Mouse (Mus musculus): Measurements from ENCODE around the gene Npas3. TPM values are rescaled to one million over a fixed set of nuclear protein-coding genes. Genes with fewer than 3 reads are reported as not detected.

Gene Npas3
- polyA plus RNA-seq, 1 experiment from 2014 or later, result 0.08 TPM

DNA sequence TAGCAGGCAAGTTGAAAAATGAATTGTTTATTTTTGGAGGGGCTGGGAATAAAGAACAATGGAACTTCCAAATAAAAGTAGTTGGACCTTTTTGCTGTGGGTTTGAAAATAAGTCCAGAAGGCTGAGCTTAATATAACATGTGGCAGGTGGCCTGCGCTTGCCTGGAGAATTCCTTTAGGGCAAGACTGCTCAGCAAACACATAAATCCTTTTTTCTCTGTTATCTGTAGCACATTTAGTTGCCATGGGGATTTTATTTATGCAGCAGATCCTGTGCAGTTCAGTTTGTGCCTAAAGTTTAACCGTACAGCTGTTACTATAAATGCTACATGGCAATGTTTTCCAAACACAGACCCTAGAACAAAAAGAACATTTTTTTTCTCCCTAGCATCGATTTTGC, 159.3 kb downstream of the Npas3 start:
- Histone ChIP-seq H3K27me3 (ENCODE audit: insufficient read depth, low read length) (no peaks in the 10 kb centered on the region), H3K9me3 (ENCODE audit: low read length) (no peaks in the 10 kb centered on the region), H3K9ac (replicated peaks) (no peak overlapping the region), H3K4me2 (ENCODE audit: low read depth, low read length) (no peak overlapping the region), H3K36me3 (replicated peaks; ENCODE audit: insufficient read depth, low read length) (no peaks in the 10 kb centered on the region), H3K4me3 (ENCODE audit: low read depth, low read length) (no peak overlapping the region), H3K4me1 (ENCODE audit: insufficient read depth) (no peaks in the 10 kb centered on the region), H3K27ac (ENCODE audit: low read depth) (no peak overlapping the region)
- no peak for ATAC-seq
- no peak for DNase-seq
- 65% methylated on average over 3 of the region's 3 CpGs for WGBS (ENCODE audit: insufficient replicate concordance)
- TF ChIP-seq CTCF (IDR thresholded peaks at IDR 0.05; ENCODE audit: low read depth) (no peak), EP300 (IDR thresholded peaks at IDR 0.05; ENCODE audit: low read depth) (no peak)

DNA sequence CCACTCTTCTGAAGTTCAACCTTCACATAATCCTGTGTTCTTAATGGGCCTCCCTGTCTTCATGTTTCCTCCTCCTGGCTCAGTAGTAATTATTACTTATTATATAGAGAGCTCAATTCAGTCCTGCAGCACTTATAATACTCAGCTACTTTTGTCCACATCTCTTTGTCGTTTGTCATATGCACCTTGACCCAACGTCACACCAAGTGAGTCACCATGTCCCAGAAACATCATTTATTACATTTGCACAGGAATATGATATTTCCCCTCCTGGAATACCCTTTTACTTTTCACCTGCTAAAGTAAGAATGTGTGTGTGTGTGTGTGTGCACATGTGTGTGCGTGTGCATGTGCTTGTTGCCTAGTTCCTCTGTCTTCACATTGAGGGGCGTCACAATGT, 161.2 kb downstream of the Npas3 start:
- H3K9me3 ChIP-seq (ENCODE audit: low read length), result no peaks in the 10 kb centered on the region
- no peak overlapping the region for H3K4me3 ChIP-seq (ENCODE audit: low read depth, low read length)
- 87% methylated on average over 4 of the region's 4 CpGs for WGBS (ENCODE audit: insufficient replicate concordance)
- no peaks in the 10 kb centered on the region for H3K4me1 ChIP-seq (ENCODE audit: insufficient read depth)
- no peaks in the 10 kb centered on the region for H3K27me3 ChIP-seq (ENCODE audit: insufficient read depth, low read length)
- no peak overlapping the region for H3K9ac ChIP-seq (replicated peaks)
- no peak overlapping the region for H3K27ac ChIP-seq (ENCODE audit: low read depth)
- DNase-seq (no peak), ATAC-seq (no peak)
- no peak overlapping the region for H3K4me2 ChIP-seq (ENCODE audit: low read depth, low read length)
- no peaks in the 10 kb centered on the region for H3K36me3 ChIP-seq (replicated peaks; ENCODE audit: insufficient read depth, low read length)
- TF ChIP-seq CTCF (IDR thresholded peaks at IDR 0.05; ENCODE audit: low read depth), result no peak
- TF ChIP-seq EP300 (IDR thresholded peaks at IDR 0.05; ENCODE audit: low read depth), result no peak

DNA sequence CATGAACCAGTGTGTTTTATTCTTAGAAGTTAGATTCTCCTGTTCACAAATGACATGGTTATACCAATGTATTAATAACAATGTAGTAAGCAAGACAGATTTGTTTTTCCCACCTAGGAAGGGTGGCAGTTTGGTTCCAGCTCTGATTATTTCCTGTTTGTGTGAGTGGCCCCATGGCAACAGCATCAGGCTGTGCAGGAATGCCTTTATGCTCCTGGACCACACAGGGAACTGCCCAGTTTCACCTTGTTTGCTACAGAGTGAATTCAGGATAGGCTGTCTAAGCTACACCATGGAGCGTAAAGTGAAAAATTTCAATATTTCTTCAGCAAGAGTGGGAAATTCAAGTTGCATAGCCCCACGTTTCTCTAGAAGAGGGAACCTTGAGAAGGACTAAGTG, 162.2 kb downstream of the Npas3 start:
- Histone ChIP-seq H3K27ac (ENCODE audit: low read depth) (no peak overlapping the region), H3K4me2 (ENCODE audit: low read depth, low read length) (no peak overlapping the region), H3K4me3 (ENCODE audit: low read depth, low read length) (no peak overlapping the region), H3K9me3 (ENCODE audit: low read length) (no peaks in the 10 kb centered on the region), H3K36me3 (replicated peaks; ENCODE audit: insufficient read depth, low read length) (no peaks in the 10 kb centered on the region), H3K27me3 (ENCODE audit: insufficient read depth, low read length) (no peaks in the 10 kb centered on the region), H3K4me1 (ENCODE audit: insufficient read depth) (no peaks in the 10 kb centered on the region), H3K9ac (replicated peaks) (no peak overlapping the region)
- no peak for TF ChIP-seq CTCF (IDR thresholded peaks at IDR 0.05; ENCODE audit: low read depth)
- TF ChIP-seq EP300 (IDR thresholded peaks at IDR 0.05; ENCODE audit: low read depth), result no peak
- DNase-seq, result no peak
- 72% methylated on average over 2 of the region's 2 CpGs for WGBS (ENCODE audit: insufficient replicate concordance)
- ATAC-seq, result no peak

DNA sequence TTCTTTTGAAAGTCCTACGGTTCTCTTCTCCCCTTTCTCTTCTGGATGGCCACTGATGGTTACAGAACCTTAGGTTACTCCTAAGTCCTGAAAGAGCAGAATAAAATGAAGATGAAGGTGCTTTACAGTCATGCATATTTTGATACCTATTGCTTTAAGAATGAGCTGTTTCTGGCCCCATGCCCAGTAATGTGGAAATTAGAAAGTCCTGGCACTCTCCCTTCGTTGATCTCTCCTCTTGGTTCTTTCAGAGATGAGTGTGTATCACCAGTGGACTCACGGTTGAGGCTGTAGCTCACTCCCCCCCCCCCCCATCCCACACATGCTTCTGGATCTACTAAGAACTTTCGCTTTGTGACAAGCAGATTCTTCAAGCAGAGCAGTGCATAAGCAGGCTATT, 167.6 kb downstream of the Npas3 start:
- H3K36me3 ChIP-seq (replicated peaks; ENCODE audit: insufficient read depth, low read length), result no peaks in the 10 kb centered on the region
- no peaks in the 10 kb centered on the region for H3K4me1 ChIP-seq (ENCODE audit: insufficient read depth)
- WGBS (ENCODE audit: insufficient replicate concordance), result 75% methylated on average over 4 of the region's 4 CpGs
- DNase-seq (no peak), ATAC-seq (no peak)
- TF ChIP-seq EP300 (IDR thresholded peaks at IDR 0.05; ENCODE audit: low read depth), result no peak
- no peak for TF ChIP-seq CTCF (IDR thresholded peaks at IDR 0.05; ENCODE audit: low read depth)
- H3K9me3 ChIP-seq (ENCODE audit: low read length), result no peaks in the 10 kb centered on the region
- H3K27me3 ChIP-seq (ENCODE audit: insufficient read depth, low read length), result no peaks in the 10 kb centered on the region
- H3K27ac ChIP-seq (ENCODE audit: low read depth), result no peak overlapping the region
- H3K4me3 ChIP-seq (ENCODE audit: low read depth, low read length), result no peak overlapping the region
- no peak overlapping the region for H3K9ac ChIP-seq (replicated peaks)
- no peak overlapping the region for H3K4me2 ChIP-seq (ENCODE audit: low read depth, low read length)

DNA sequence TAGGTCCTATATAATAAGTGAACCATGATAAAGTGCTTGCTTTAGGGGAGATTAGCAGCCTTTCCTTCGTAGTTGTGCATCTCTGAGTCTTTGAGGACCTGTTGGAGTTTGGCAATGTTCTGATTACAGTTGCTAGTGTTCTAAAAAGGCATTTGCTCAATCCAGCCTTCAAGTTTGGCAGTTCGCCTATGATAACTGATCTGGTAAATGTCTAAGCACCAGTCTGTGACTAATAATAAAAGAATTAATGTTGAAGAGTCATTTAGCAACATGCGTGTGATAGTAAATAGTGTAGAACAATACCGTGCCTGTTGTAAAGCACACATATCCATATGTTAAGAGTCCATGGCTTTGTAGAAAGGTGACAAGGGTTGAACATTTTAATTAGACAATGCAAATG, 173.2 kb downstream of the Npas3 start:
- no peak for TF ChIP-seq CTCF (IDR thresholded peaks at IDR 0.05; ENCODE audit: low read depth)
- TF ChIP-seq EP300 (IDR thresholded peaks at IDR 0.05; ENCODE audit: low read depth), result no peak
- DNase-seq (no peak), ATAC-seq (no peak)
- no peaks in the 10 kb centered on the region for H3K4me1 ChIP-seq (ENCODE audit: insufficient read depth)
- H3K4me2 ChIP-seq (ENCODE audit: low read depth, low read length), result no peak overlapping the region
- WGBS (ENCODE audit: insufficient replicate concordance), result 69% methylated on average over 4 of the region's 4 CpGs
- no peak overlapping the region for H3K4me3 ChIP-seq (ENCODE audit: low read depth, low read length)
- no peaks in the 10 kb centered on the region for H3K27me3 ChIP-seq (ENCODE audit: insufficient read depth, low read length)
- H3K9ac ChIP-seq (replicated peaks), result no peak overlapping the region
- H3K36me3 ChIP-seq (replicated peaks; ENCODE audit: insufficient read depth, low read length), result no peaks in the 10 kb centered on the region
- H3K9me3 ChIP-seq (ENCODE audit: low read length), result no peaks in the 10 kb centered on the region
- no peak overlapping the region for H3K27ac ChIP-seq (ENCODE audit: low read depth)

DNA sequence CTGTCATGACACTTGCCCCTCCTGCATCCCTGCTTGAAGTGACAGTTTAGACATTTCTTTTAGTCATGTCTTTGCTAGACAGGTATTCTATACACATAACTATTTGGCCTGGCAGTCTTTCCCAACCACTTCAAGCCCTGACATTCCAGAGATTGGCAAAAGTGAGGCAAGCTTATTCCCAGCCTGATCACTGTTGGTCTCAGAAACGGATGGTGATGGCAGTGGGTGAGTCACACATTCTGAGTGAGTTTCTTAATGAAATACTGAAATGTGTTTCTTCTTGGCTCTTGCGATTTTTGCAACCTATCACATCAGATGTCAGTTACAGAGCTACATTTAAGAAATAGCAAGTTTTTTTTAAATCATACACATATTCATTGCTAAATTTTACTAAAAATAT, 175.2 kb downstream of the Npas3 start:
- Histone ChIP-seq H3K27me3 (ENCODE audit: insufficient read depth, low read length) (no peaks in the 10 kb centered on the region), H3K4me1 (ENCODE audit: insufficient read depth) (no peaks in the 10 kb centered on the region), H3K36me3 (replicated peaks; ENCODE audit: insufficient read depth, low read length) (no peaks in the 10 kb centered on the region), H3K27ac (ENCODE audit: low read depth) (no peak overlapping the region), H3K4me3 (ENCODE audit: low read depth, low read length) (no peak overlapping the region), H3K9me3 (ENCODE audit: low read length) (no peaks in the 10 kb centered on the region), H3K9ac (replicated peaks) (no peak overlapping the region), H3K4me2 (ENCODE audit: low read depth, low read length) (no peak overlapping the region)
- DNase-seq, result no peak
- no peak for ATAC-seq
- no peak for TF ChIP-seq CTCF (IDR thresholded peaks at IDR 0.05; ENCODE audit: low read depth)
- no peak for TF ChIP-seq EP300 (IDR thresholded peaks at IDR 0.05; ENCODE audit: low read depth)
- WGBS (ENCODE audit: insufficient replicate concordance), result 66% methylated on average over 2 of the region's 2 CpGs

DNA sequence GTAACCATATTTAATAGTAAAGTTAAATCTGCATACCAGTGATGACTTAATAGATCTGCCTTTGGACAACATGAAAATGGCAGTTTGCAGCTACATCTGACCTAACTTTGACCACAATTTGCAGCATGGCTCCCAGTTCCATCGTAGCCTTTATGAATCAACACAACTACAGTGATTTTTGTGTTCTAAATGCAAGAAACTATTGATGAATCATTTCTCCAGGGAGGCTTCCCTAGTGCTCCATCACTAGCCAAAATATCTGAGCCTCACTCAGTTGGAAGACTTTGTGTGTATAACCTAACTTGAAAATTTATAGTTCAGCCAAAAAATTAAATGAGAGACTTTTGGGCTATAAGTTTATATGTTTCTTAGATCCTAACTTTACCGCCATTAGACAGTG, 177.5 kb downstream of the Npas3 start:
- H3K4me2 ChIP-seq (ENCODE audit: low read depth, low read length), result no peak overlapping the region
- WGBS (ENCODE audit: insufficient replicate concordance), result 72% methylated on average over 2 of the region's 2 CpGs
- no peaks in the 10 kb centered on the region for H3K36me3 ChIP-seq (replicated peaks; ENCODE audit: insufficient read depth, low read length)
- no peaks in the 10 kb centered on the region for H3K9me3 ChIP-seq (ENCODE audit: low read length)
- no peaks in the 10 kb centered on the region for H3K4me1 ChIP-seq (ENCODE audit: insufficient read depth)
- TF ChIP-seq CTCF (IDR thresholded peaks at IDR 0.05; ENCODE audit: low read depth) (no peak), EP300 (IDR thresholded peaks at IDR 0.05; ENCODE audit: low read depth) (no peak)
- H3K9ac ChIP-seq (replicated peaks), result no peak overlapping the region
- DNase-seq (no peak), ATAC-seq (no peak)
- no peak overlapping the region for H3K4me3 ChIP-seq (ENCODE audit: low read depth, low read length)
- H3K27me3 ChIP-seq (ENCODE audit: insufficient read depth, low read length), result no peaks in the 10 kb centered on the region
- H3K27ac ChIP-seq (ENCODE audit: low read depth), result no peak overlapping the region
